Mouse (Mus musculus) intestine, embryonic 16.5 days (tissue): ENCODE results near the gene Dab2. TPM values are rescaled to one million over a fixed set of nuclear protein-coding genes. Genes with fewer than 3 reads are reported as not detected.

Source experiments
- ATAC-seq: fragments of 200-750 bp; cut with Nextera tagmentation; 2 replicates; pipeline ENCODE4 v1.8.0; 2017; ENCODE audit warnings: moderate TSS enrichment, moderate library complexity
- H3K27ac ChIP-seq: fragments of 300-500 bp; sonication (generic); 2 replicates; pipeline ENCODE4 v1.5.1; 2014; ENCODE audit warnings: mild to moderate bottlenecking, low read length
- H3K27me3 ChIP-seq: fragments of 300-500 bp; sonication (generic); replicated peaks from 2 replicates; pipeline ENCODE4 v1.6.1; 2014; ENCODE audit warnings: low read length, control low read depth, mixed read lengths; ENCODE audit not compliant: control insufficient read depth, insufficient read depth
- H3K36me3 ChIP-seq: fragments of 300-500 bp; sonication (generic); 2 replicates; pipeline ENCODE4 v1.6.1; 2014; ENCODE audit warnings: low read length, control low read depth; ENCODE audit not compliant: control insufficient read depth, insufficient read depth
- H3K4me1 ChIP-seq: fragments of 300-500 bp; sonication (generic); 2 replicates; pipeline ENCODE4 v1.6.1; 2014; ENCODE audit warnings: low read length, control low read depth, mixed read lengths; ENCODE audit not compliant: control insufficient read depth, insufficient read depth
- H3K4me2 ChIP-seq: fragments of 300-500 bp; sonication (generic); 2 replicates; pipeline ENCODE4 v1.6.1; 2014; ENCODE audit warnings: low read depth, low read length, control low read depth
- H3K4me3 ChIP-seq: fragments of 300-500 bp; sonication (generic); 2 replicates; pipeline ENCODE4 v1.5.1; 2014; ENCODE audit warnings: mild to moderate bottlenecking, low read length
- H3K9ac ChIP-seq: fragments of 300-500 bp; sonication (generic); 2 replicates; pipeline ENCODE4 v1.6.1; 2014; ENCODE audit warnings: low read depth, low read length
- H3K9me3 ChIP-seq: fragments of 300-500 bp; sonication (generic); 2 replicates; pipeline ENCODE4 v1.6.1; 2016; ENCODE audit warnings: low read length, control low read depth; ENCODE audit not compliant: control insufficient read depth
- WGBS: fragments of 180-500 bp; shearing (Covaris S2); extraction: QIAGEN DNeasy Blood & Tissue Kit; methylation state at CpG from one replicate; pipeline ENCODE4 v1.1.7; 2014; 5-methylcytosine and 5-hydroxymethylcytosine counted together
- polyA plus RNA-seq: library from polyadenylated mRNA; unstranded; fragments of >200 nt; fragmentation: Nextera tagmentation; extraction: Ambion mirVana; gene quantifications from 2 replicates; pipeline ENCODE4 v1.2.1, GENCODE M21; 2015

Gene Dab2
- polyA plus RNA-seq, 1 experiment from 2014 or later: 55.5 TPM

- Histone ChIP-seq H3K27me3 (no peaks in the 10 kb centered on the region), H3K4me3 (no peak overlapping the region), H3K27ac (no peak overlapping the region), H3K4me1 (no peaks in the 10 kb centered on the region), H3K9me3 (no peaks in the 10 kb centered on the region; the same call in 1 of the 2 replicates), H3K4me2 (no peak overlapping the region), H3K9ac (no peak overlapping the region), H3K36me3 (no peaks in the 10 kb centered on the region)
- WGBS: 73% methylated on average over 8 of the region's 8 CpGs
- ATAC-seq: no peak
These were observed 161.8 kb downstream of the Dab2 start for GRCm38 (mm10) chr15:6461381-6461780.

GRCm38 (mm10) chr15:6463361-6463923 lies 163.9 kb downstream of the Dab2 start:
- Histone ChIP-seq H3K27me3 (no peaks in the 10 kb centered on the region), H3K4me1 (no peaks in the 10 kb centered on the region), H3K36me3 (no peaks in the 10 kb centered on the region), H3K9ac (no peak overlapping the region), H3K4me2 (no peak overlapping the region), H3K4me3 (no peak overlapping the region), H3K9me3 (no peaks in the 10 kb centered on the region; the same call in 1 of the 2 replicates), H3K27ac (no peak overlapping the region)
- 75% methylated on average over 3 of the region's 3 CpGs for WGBS
- no peak for ATAC-seq

- H3K9ac ChIP-seq: no peak overlapping the region
- H3K27ac ChIP-seq: no peak overlapping the region
- no peaks in the 10 kb centered on the region for H3K4me1 ChIP-seq
- 80% methylated on average over 10 of the region's 10 CpGs for WGBS
- H3K9me3 ChIP-seq: no peaks in the 10 kb centered on the region; the same call in 1 of the 2 replicates
- no peak overlapping the region for H3K4me3 ChIP-seq
- no peaks in the 10 kb centered on the region for H3K36me3 ChIP-seq
- H3K4me2 ChIP-seq: no peak overlapping the region
- ATAC-seq: no peak
- H3K27me3 ChIP-seq: no peaks in the 10 kb centered on the region
These were observed 167.4 kb downstream of the Dab2 start for GRCm38 (mm10) chr15:6466995-6467394.

GRCm38 (mm10) chr15:6468845-6469244 lies 169.3 kb downstream of the Dab2 start:
- Histone ChIP-seq H3K4me1 (no peaks in the 10 kb centered on the region), H3K36me3 (no peaks in the 10 kb centered on the region), H3K9me3 (no peaks in the 10 kb centered on the region), H3K4me2 (no peak overlapping the region), H3K27me3 (no peaks in the 10 kb centered on the region), H3K27ac (no peak overlapping the region), H3K4me3 (no peak overlapping the region), H3K9ac (no peak overlapping the region)
- 93% methylated on average over 1 of the region's 1 CpGs for WGBS
- ATAC-seq: no peak

- Histone ChIP-seq H3K9ac (no peak overlapping the region), H3K9me3 (no peaks in the 10 kb centered on the region), H3K4me2 (no peak overlapping the region), H3K4me1 (no peaks in the 10 kb centered on the region), H3K27me3 (no peaks in the 10 kb centered on the region), H3K4me3 (no peak overlapping the region), H3K27ac (no peak overlapping the region), H3K36me3 (no peaks in the 10 kb centered on the region)
- whole genome bisulfite sequencing: 87% methylated on average over 3 of the region's 3 CpGs
- ATAC-seq: no peak
These were observed 169.8 kb downstream of the Dab2 start for GRCm38 (mm10) chr15:6469384-6469783.

GRCm38 (mm10) chr15:6483561-6483960 lies 184.0 kb downstream of the Dab2 start:
- H3K4me3 ChIP-seq: no peak overlapping the region
- H3K27me3 ChIP-seq: no peaks in the 10 kb centered on the region
- no peaks in the 10 kb centered on the region for H3K4me1 ChIP-seq
- no peak overlapping the region for H3K27ac ChIP-seq
- H3K36me3 ChIP-seq: no peaks in the 10 kb centered on the region
- no peak for ATAC-seq
- H3K4me2 ChIP-seq: no peak overlapping the region
- no peaks in the 10 kb centered on the region; the same call in 1 of the 2 replicates for H3K9me3 ChIP-seq
- H3K9ac ChIP-seq: no peak overlapping the region
- 68% methylated on average over 3 of the region's 3 CpGs for WGBS

Other genes starting within 250 kb of the Dab2 start
- 4.2 and 5.1 TPM in 2 replicates for gene C9, start 145.5 kb downstream of the Dab2 start, polyA plus RNA-seq
- 7.9 and 10.3 TPM in 2 replicates for gene Fyb, start 223.1 kb downstream of the Dab2 start, polyA plus RNA-seq